Mouse (Mus musculus) urinary bladder, adult 18-20 months (tissue): Measurements from ENCODE around the gene Tmem131.

Experiments used
- DNase-seq, 2 experiments: peaks; one replicate each; pipeline ENCODE4 v3.0.0; 2022; ENCODE audit warnings: low spot score in 2 of 2, mixed read lengths in 2 of 2

Tmem131 gene

GRCm38 (mm10) chr1:36938801-36939286, 4.6 kb downstream of the Tmem131 start:
- peak in 1 of 2 experiments; percentile 53 for DNase-seq

GRCm38 (mm10) chr1:36938348-36938747, 5.1 kb downstream of the Tmem131 start:
- no peak for DNase-seq

GRCm38 (mm10) chr1:36937648-36938047, 5.8 kb downstream of the Tmem131 start:
- no peak for DNase-seq

GRCm38 (mm10) chr1:36937015-36937414, 6.5 kb downstream of the Tmem131 start:
- no peak for DNase-seq

GRCm38 (mm10) chr1:36936567-36936966, 6.9 kb downstream of the Tmem131 start:
- no peak for DNase-seq

GRCm38 (mm10) chr1:36934778-36935177, 8.7 kb downstream of the Tmem131 start:
- DNase-seq, result no peak

- DNase-seq, result no peak
Measured at GRCm38 (mm10) chr1:36933965-36934585, 9.4 kb downstream of the Tmem131 start.

GRCm38 (mm10) chr1:36932231-36932630, 11.2 kb downstream of the Tmem131 start:
- DNase-seq, result no peak

GRCm38 (mm10) chr1:36930911-36931310, 12.6 kb downstream of the Tmem131 start:
- DNase-seq, result no peak

GRCm38 (mm10) chr1:36929996-36930395, 13.5 kb downstream of the Tmem131 start:
- no peak for DNase-seq

GRCm38 (mm10) chr1:36928357-36929330, 14.8 kb downstream of the Tmem131 start:
- DNase-seq, result no peak

- DNase-seq, result no peak
Measured at GRCm38 (mm10) chr1:36927569-36927968, 15.9 kb downstream of the Tmem131 start.

- DNase-seq, result no peak
Measured at GRCm38 (mm10) chr1:36926738-36927137, 16.7 kb downstream of the Tmem131 start.

- DNase-seq, result no peak
Measured at GRCm38 (mm10) chr1:36926246-36926645, 17.2 kb downstream of the Tmem131 start.

- no peak for DNase-seq
Measured at GRCm38 (mm10) chr1:36925781-36926180, 17.7 kb downstream of the Tmem131 start.

GRCm38 (mm10) chr1:36924853-36925252, 18.6 kb downstream of the Tmem131 start:
- DNase-seq, result no peak

GRCm38 (mm10) chr1:36923911-36924310, 19.6 kb downstream of the Tmem131 start:
- DNase-seq, result no peak

- no peak for DNase-seq
Measured at GRCm38 (mm10) chr1:36922623-36923421, 20.6 kb downstream of the Tmem131 start.

GRCm38 (mm10) chr1:36921614-36922393, 21.7 kb downstream of the Tmem131 start:
- no peak for DNase-seq

GRCm38 (mm10) chr1:36920726-36921125, 22.7 kb downstream of the Tmem131 start:
- no peak for DNase-seq

GRCm38 (mm10) chr1:36920154-36920716, 23.2 kb downstream of the Tmem131 start:
- DNase-seq, result peak in 1 of 2 experiments; percentile 17
